Mouse (Mus musculus): ENCODE data around the gene Glo1. TPM values are rescaled to one million over a fixed set of nuclear protein-coding genes. Genes with fewer than 3 reads are reported as not detected.

The Glo1 gene
- polyA plus RNA-seq, 1 experiment from 2014 or later = 242 TPM

GRCm38 (mm10) chr17:30598300-30598699 lies 28.4 kb downstream of the Glo1 start:
- H3K4me1 ChIP-seq (ENCODE audit: control insufficient read depth, insufficient read depth, low read length) = no peaks in the 10 kb centered on the region
- H3K36me3 ChIP-seq (ENCODE audit: control insufficient read depth, insufficient read depth, low read length) = peaks cover 60% of the 10 kb centered on the region
- no peak overlapping the region for H3K9ac ChIP-seq (ENCODE audit: low read depth, low read length)
- no peaks in the 10 kb centered on the region for H3K9me3 ChIP-seq (ENCODE audit: control insufficient read depth, low read length)
- H3K27ac ChIP-seq (ENCODE audit: low read depth, low read length) = no peak overlapping the region
- H3K27me3 ChIP-seq (ENCODE audit: control insufficient read depth, insufficient read depth, low read length) = no peaks in the 10 kb centered on the region
- H3K4me3 ChIP-seq (ENCODE audit: low read length) = no peak overlapping the region
- 91% methylated on average over 5 of the region's 5 CpGs for WGBS
- no peak for ATAC-seq (ENCODE audit: low FRiP score, low TSS enrichment)
- H3K4me2 ChIP-seq (replicated peaks; ENCODE audit: low read depth, low read length) = no peak overlapping the region

DNA sequence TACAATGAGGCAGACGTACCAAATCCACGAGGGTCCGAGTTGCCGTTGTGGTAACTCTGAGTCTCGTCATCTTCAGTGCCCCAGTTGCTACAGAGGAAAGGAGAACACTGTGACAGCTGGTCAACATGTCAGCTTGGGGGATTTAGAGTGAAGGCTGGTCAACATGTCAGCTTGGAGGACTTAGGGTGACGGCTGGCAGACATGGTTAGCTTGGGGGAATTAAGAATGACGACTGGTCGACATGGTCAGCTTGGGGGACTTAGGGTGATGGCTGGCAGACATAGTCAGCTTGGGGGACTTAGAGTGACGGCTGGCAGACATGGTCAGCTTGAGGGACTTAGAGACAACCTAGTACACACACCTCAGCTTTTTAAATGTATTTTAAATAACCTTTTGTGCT lies 28.9 kb downstream of the Glo1 start:
- 97% methylated on average over 9 of the region's 9 CpGs for WGBS

GRCm38 (mm10) chr17:30594846-30595245 lies 31.8 kb downstream of the Glo1 start:
- H3K27ac ChIP-seq (ENCODE audit: low read depth, low read length) = no peak overlapping the region
- no peaks in the 10 kb centered on the region for H3K27me3 ChIP-seq (ENCODE audit: control insufficient read depth, insufficient read depth, low read length)
- peaks cover 49% of the 10 kb centered on the region; the same call in 1 of the 2 replicates for H3K36me3 ChIP-seq (ENCODE audit: control insufficient read depth, insufficient read depth, low read length)
- H3K4me3 ChIP-seq (ENCODE audit: low read length) = no peak overlapping the region
- H3K4me2 ChIP-seq (replicated peaks; ENCODE audit: low read depth, low read length) = no peak overlapping the region
- no peaks in the 10 kb centered on the region for H3K9me3 ChIP-seq (ENCODE audit: control insufficient read depth, low read length)
- no peak for ATAC-seq (ENCODE audit: low FRiP score, low TSS enrichment)
- 0 out of 2 replicates have a peak, but pooled peaks cover 8% of the 10 kb centered on the region for H3K4me1 ChIP-seq (ENCODE audit: control insufficient read depth, insufficient read depth, low read length)
- 45% methylated on average over 6 of the region's 6 CpGs for WGBS
- H3K9ac ChIP-seq (ENCODE audit: low read depth, low read length) = no peak overlapping the region

More for the DNA sequence above, 28.9 kb downstream of the Glo1 start:
- H3K27ac ChIP-seq (ENCODE audit: low read depth, low read length) = no peak overlapping the region
- no peaks in the 10 kb centered on the region for H3K27me3 ChIP-seq (ENCODE audit: control insufficient read depth, insufficient read depth, low read length)
- no peaks in the 10 kb centered on the region for H3K4me1 ChIP-seq (ENCODE audit: control insufficient read depth, insufficient read depth, low read length)
- no peak overlapping the region for H3K4me2 ChIP-seq (replicated peaks; ENCODE audit: low read depth, low read length)
- no peaks in the 10 kb centered on the region for H3K9me3 ChIP-seq (ENCODE audit: control insufficient read depth, low read length)
- ATAC-seq (ENCODE audit: low FRiP score, low TSS enrichment) = no peak
- no peak overlapping the region for H3K9ac ChIP-seq (ENCODE audit: low read depth, low read length)
- peaks cover 61% of the 10 kb centered on the region for H3K36me3 ChIP-seq (ENCODE audit: control insufficient read depth, insufficient read depth, low read length)
- H3K4me3 ChIP-seq (ENCODE audit: low read length) = no peak overlapping the region

- Histone ChIP-seq H3K36me3 (ENCODE audit: control insufficient read depth, insufficient read depth, low read length) (peaks cover 49% of the 10 kb centered on the region; the same call in 1 of the 2 replicates), H3K4me3 (ENCODE audit: low read length) (no peak overlapping the region), H3K9ac (ENCODE audit: low read depth, low read length) (no peak overlapping the region), H3K27me3 (ENCODE audit: control insufficient read depth, insufficient read depth, low read length) (no peaks in the 10 kb centered on the region), H3K27ac (ENCODE audit: low read depth, low read length) (no peak overlapping the region), H3K4me2 (replicated peaks; ENCODE audit: low read depth, low read length) (no peak overlapping the region), H3K9me3 (ENCODE audit: control insufficient read depth, low read length) (no peaks in the 10 kb centered on the region), H3K4me1 (ENCODE audit: control insufficient read depth, insufficient read depth, low read length) (0 out of 2 replicates have a peak, but pooled peaks cover 8% of the 10 kb centered on the region)
- 53% methylated on average over 5 of the region's 5 CpGs for WGBS
- no peak for ATAC-seq (ENCODE audit: low FRiP score, low TSS enrichment)
Measured at GRCm38 (mm10) chr17:30594407-30594806, 32.3 kb downstream of the Glo1 start.

GRCm38 (mm10) chr17:30590417-30591198 lies 36.1 kb downstream of the Glo1 start:
- no peak overlapping the region for H3K4me3 ChIP-seq (ENCODE audit: low read length)
- H3K4me2 ChIP-seq (replicated peaks; ENCODE audit: low read depth, low read length) = no peak overlapping the region
- ATAC-seq (ENCODE audit: low FRiP score, low TSS enrichment) = 0 out of 2 replicates have a peak, but pooled peaks have one; percentile 46
- H3K4me1 ChIP-seq (ENCODE audit: control insufficient read depth, insufficient read depth, low read length) = 0 out of 2 replicates have a peak, but pooled peaks cover 8% of the 10 kb centered on the region
- no peak overlapping the region for H3K27ac ChIP-seq (ENCODE audit: low read depth, low read length)
- no peaks in the 10 kb centered on the region for H3K9me3 ChIP-seq (ENCODE audit: control insufficient read depth, low read length)
- no peak overlapping the region for H3K9ac ChIP-seq (ENCODE audit: low read depth, low read length)
- peaks cover 20% of the 10 kb centered on the region; the same call in 1 of the 2 replicates for H3K36me3 ChIP-seq (ENCODE audit: control insufficient read depth, insufficient read depth, low read length)
- 53% methylated on average over 17 of the region's 17 CpGs for WGBS
- H3K27me3 ChIP-seq (ENCODE audit: control insufficient read depth, insufficient read depth, low read length) = no peaks in the 10 kb centered on the region

- Histone ChIP-seq H3K27me3 (ENCODE audit: control insufficient read depth, insufficient read depth, low read length) (no peaks in the 10 kb centered on the region), H3K4me1 (ENCODE audit: control insufficient read depth, insufficient read depth, low read length) (no peaks in the 10 kb centered on the region), H3K4me2 (replicated peaks; ENCODE audit: low read depth, low read length) (no peak overlapping the region), H3K4me3 (ENCODE audit: low read length) (no peak overlapping the region), H3K9me3 (ENCODE audit: control insufficient read depth, low read length) (no peaks in the 10 kb centered on the region), H3K27ac (ENCODE audit: low read depth, low read length) (no peak overlapping the region), H3K9ac (ENCODE audit: low read depth, low read length) (no peak overlapping the region), H3K36me3 (ENCODE audit: control insufficient read depth, insufficient read depth, low read length) (no peaks in the 10 kb centered on the region)
- no peak for ATAC-seq (ENCODE audit: low FRiP score, low TSS enrichment)
- WGBS = 76% methylated on average over 2 of the region's 2 CpGs
Measured at GRCm38 (mm10) chr17:30583258-30584001, 43.2 kb downstream of the Glo1 start.

DNA sequence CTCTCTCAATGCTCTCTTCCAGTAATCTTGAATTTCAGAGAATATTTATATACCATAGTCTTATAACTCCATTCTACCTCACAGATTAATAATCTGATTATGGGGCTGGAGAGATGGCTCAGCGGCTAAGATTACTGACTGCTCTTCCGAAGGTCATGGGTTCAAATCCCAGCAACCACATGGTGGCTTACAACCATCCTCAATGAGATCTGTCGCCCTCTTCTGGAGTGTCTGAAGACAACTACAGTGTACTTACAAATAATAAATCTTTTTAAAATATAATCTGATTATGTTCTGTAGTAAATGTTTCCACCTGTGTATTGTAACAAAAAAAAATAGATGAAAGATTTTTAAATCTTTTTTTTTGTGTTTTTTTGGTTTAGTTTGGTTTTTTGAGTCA lies 44.4 kb downstream of the Glo1 start:
- H3K4me3 ChIP-seq (ENCODE audit: low read length) = no peak overlapping the region
- no peak for ATAC-seq (ENCODE audit: low FRiP score, low TSS enrichment)
- H3K9me3 ChIP-seq (ENCODE audit: control insufficient read depth, low read length) = no peaks in the 10 kb centered on the region

DNA sequence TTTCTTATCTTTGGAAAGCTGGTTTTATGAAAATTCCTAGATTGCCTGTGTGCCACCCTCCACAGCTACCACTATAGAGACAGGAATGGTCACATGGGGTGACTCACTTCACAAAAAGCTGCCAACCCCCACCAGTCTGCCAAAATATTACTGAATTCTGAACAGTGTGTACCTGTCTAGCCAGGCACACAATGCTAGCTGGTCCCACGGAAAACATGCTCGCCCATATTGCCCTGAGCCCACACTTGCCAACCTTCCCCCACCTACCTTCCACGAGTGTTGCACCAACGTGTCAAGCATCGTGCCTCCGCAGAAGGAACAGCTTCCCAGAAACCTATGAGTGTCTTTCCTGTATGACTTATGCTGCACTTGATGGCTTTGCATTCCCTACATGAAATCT lies 45.5 kb downstream of the Glo1 start:
- Histone ChIP-seq H3K4me1 (ENCODE audit: control insufficient read depth, insufficient read depth, low read length) (no peaks in the 10 kb centered on the region; the same call in 1 of the 2 replicates), H3K4me3 (ENCODE audit: low read length) (no peak overlapping the region), H3K27ac (ENCODE audit: low read depth, low read length) (no peak overlapping the region), H3K4me2 (replicated peaks; ENCODE audit: low read depth, low read length) (no peak overlapping the region), H3K9ac (ENCODE audit: low read depth, low read length) (no peak overlapping the region), H3K27me3 (ENCODE audit: control insufficient read depth, insufficient read depth, low read length) (no peaks in the 10 kb centered on the region), H3K9me3 (ENCODE audit: control insufficient read depth, low read length) (no peaks in the 10 kb centered on the region), H3K36me3 (ENCODE audit: control insufficient read depth, insufficient read depth, low read length) (no peaks in the 10 kb centered on the region)
- 88% methylated on average over 6 of the region's 6 CpGs for WGBS
- ATAC-seq (ENCODE audit: low FRiP score, low TSS enrichment) = no peak

More for the DNA sequence above, 44.4 kb downstream of the Glo1 start:
- Histone ChIP-seq H3K4me1 (ENCODE audit: control insufficient read depth, insufficient read depth, low read length) (no peaks in the 10 kb centered on the region), H3K36me3 (ENCODE audit: control insufficient read depth, insufficient read depth, low read length) (no peaks in the 10 kb centered on the region), H3K4me2 (replicated peaks; ENCODE audit: low read depth, low read length) (no peak overlapping the region), H3K27ac (ENCODE audit: low read depth, low read length) (no peak overlapping the region), H3K27me3 (ENCODE audit: control insufficient read depth, insufficient read depth, low read length) (no peaks in the 10 kb centered on the region), H3K9ac (ENCODE audit: low read depth, low read length) (no peak overlapping the region)
- 85% methylated on average over 3 of the region's 3 CpGs for WGBS

DNA sequence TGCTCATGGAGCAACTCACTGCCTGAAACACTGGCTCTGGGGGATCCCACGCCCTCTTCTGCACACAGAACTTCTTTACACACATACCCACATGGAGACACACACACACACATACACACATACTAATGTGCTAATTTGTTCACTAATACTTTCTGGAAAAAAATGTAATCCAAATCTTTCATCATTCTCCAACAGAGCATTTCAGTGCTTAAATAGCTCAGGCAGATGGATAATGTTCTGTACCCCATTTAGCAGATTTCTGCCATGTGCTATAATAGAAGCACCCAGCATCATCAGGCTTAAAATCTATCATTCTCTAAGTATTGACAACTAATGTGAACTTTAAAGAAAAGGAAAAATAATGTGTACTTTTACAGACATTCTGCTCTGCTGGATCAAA lies 45.9 kb downstream of the Glo1 start:
- H3K4me2 ChIP-seq (replicated peaks; ENCODE audit: low read depth, low read length) = no peak overlapping the region
- no peaks in the 10 kb centered on the region for H3K27me3 ChIP-seq (ENCODE audit: control insufficient read depth, insufficient read depth, low read length)
- H3K27ac ChIP-seq (ENCODE audit: low read depth, low read length) = no peak overlapping the region
- no peaks in the 10 kb centered on the region; the same call in 1 of the 2 replicates for H3K4me1 ChIP-seq (ENCODE audit: control insufficient read depth, insufficient read depth, low read length)
- no peaks in the 10 kb centered on the region for H3K9me3 ChIP-seq (ENCODE audit: control insufficient read depth, low read length)
- no peak overlapping the region for H3K4me3 ChIP-seq (ENCODE audit: low read length)
- H3K9ac ChIP-seq (ENCODE audit: low read depth, low read length) = no peak overlapping the region
- WGBS = 63% methylated on average over 1 of the region's 1 CpGs
- no peaks in the 10 kb centered on the region for H3K36me3 ChIP-seq (ENCODE audit: control insufficient read depth, insufficient read depth, low read length)
- no peak for ATAC-seq (ENCODE audit: low FRiP score, low TSS enrichment)

Data from kidney, embryonic 14.5 days (tissue).